Mouse (Mus musculus) liver, adult 2 months (tissue): ENCODE measurements at regions not wholly inside any gene's neighbourhood (a gene's known extent, or its start where the extent isn't known, plus 50 kb on each side); places are given as distances from the start of the nearest gene placed in this dataset.

Source experiments
- DNase-seq: peaks from one replicate; pipeline ENCODE4 v3.0.0-alpha.2; 2011; ENCODE audit warnings: low read depth, low spot score; ENCODE audit errors: extremely low read depth
- H3K27ac ChIP-seq: fragments of 200-500 bp; replicated peaks from 2 replicates; pipeline ENCODE4 v1.5.1; 2012; ENCODE audit warnings: low read depth, mild to moderate bottlenecking, control low read depth, inconsistent platforms, low read length; ENCODE audit not compliant: insufficient read depth
- H3K27me3 ChIP-seq: fragments of 200-500 bp; 2 replicates; pipeline ENCODE4 v1.6.1; 2012; ENCODE audit warnings: mild to moderate bottlenecking, moderate library complexity, low read length, inconsistent platforms; ENCODE audit not compliant: control insufficient read depth, insufficient read depth
- H3K36me3 ChIP-seq: fragments of 200-500 bp; 2 replicates; pipeline ENCODE4 v1.6.1; 2012; ENCODE audit warnings: low read length, inconsistent platforms; ENCODE audit not compliant: control insufficient read depth, insufficient read depth
- H3K4me1 ChIP-seq: fragments of 200-500 bp; 2 replicates; pipeline ENCODE4 v1.6.1; 2011; ENCODE audit warnings: low read length; ENCODE audit not compliant: control insufficient read depth, insufficient read depth
- H3K4me3 ChIP-seq: fragments of 200-500 bp; 2 replicates; pipeline ENCODE4 v1.5.1; 2011; ENCODE audit warnings: low read depth, mild to moderate bottlenecking, control low read depth, low read length, moderate library complexity; ENCODE audit not compliant: insufficient read depth
- H3K79me2 ChIP-seq: fragments of 200-500 bp; 2 replicates; pipeline ENCODE4 v1.6.1; 2012; ENCODE audit warnings: inconsistent platforms, mild to moderate bottlenecking, low read length, moderate library complexity; ENCODE audit not compliant: control insufficient read depth, insufficient read depth
- H3K9ac ChIP-seq: fragments of 200-500 bp; 2 replicates; pipeline ENCODE4 v1.6.1; 2012; ENCODE audit warnings: low read depth, mild to moderate bottlenecking, control low read depth, inconsistent platforms, low read length
- CTCF ChIP-seq: fragments of 200-500 bp; IDR thresholded peaks from 2 replicates; pipeline ENCODE4 v1.5.1; 2011; ENCODE audit warnings: low read depth, low read length, control low read depth
- POLR2A ChIP-seq: fragments of 200-500 bp; IDR thresholded peaks from 2 replicates; pipeline ENCODE4 v1.6.1; 2011; ENCODE audit warnings: low read length, control low read depth; ENCODE audit not compliant: insufficient read depth; ENCODE audit errors: extremely low read depth
- WGBS: fragments of 180-500 bp; shearing (Covaris S2); methylation state at CpG from one replicate; pipeline ENCODE4 v1.1.7; 2018; 5-methylcytosine and 5-hydroxymethylcytosine counted together

DNA sequence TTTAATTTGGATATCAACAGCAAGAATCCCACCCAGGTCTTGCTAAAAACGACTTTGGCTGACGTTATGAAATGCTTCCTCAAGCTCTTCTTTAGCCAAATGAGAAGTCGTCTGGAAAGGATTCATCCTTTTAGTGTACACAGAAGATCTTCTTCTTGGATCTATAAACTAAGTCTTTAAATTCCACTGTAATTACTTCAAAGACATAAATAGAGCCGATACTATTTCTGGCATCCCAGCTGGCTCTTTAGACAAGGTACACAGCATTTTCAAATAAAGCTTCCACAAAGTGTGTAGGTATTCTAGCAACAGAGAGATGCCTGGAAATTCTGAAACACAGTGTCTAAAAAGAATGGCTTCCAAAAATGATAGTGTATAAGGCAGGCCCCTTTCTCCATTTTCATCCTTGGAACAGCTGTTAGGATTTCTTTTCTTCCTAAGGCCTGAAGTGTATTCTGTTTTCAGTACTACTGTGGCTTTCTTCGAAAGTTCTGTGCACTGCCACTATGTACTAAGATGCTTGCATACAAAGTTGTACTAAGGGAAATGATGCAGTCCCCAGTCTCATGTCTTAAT is 371.4 kb downstream of the Inhba start:
- H3K27me3 ChIP-seq: no peaks in the 10 kb centered on the region
- TF ChIP-seq CTCF: no peak
- no peak for TF ChIP-seq POLR2A
- H3K4me1 ChIP-seq: no peaks in the 10 kb centered on the region
- no peak for DNase-seq
- no peak overlapping the region for H3K27ac ChIP-seq
- no peaks in the 10 kb centered on the region for H3K36me3 ChIP-seq
- 83% methylated on average over 5 of the region's 5 CpGs for WGBS
- no peaks in the 10 kb centered on the region for H3K79me2 ChIP-seq
- H3K4me3 ChIP-seq: no peak overlapping the region
- H3K9ac ChIP-seq: no peak overlapping the region

DNA sequence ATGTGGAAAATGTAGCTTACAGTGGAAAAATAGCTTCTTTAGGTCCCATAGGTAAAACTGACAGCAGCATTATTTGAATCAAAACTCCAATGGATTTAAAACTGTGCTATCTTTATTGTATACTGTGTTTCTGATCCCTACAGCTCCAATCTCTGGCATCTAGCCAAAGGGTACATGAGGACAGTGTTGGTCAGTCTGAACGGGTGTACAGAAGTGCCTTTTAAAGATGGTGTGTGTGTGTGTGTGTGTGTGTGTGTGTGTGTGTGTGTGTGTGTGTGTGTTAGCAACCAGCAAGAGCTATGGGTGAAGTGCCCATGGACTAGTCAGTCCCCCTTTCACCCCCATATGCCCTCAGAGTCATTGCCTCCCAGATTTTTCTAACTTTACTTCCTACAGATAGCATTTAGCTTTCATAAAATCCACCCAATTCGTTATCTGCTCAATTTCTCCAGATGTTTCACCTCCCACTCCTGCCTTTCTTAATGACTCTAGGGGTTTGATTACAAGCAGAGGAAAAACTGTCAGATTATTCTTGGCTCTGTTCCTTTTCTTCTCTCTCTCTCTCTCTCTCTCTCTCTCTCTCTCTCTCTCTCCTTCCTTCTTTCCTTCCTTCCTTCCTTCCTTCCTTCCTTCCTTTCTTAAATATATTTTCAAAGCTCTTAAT is 404.8 kb downstream of the Inhba start:
- DNase-seq: peak; percentile 4
- H3K79me2 ChIP-seq: no peaks in the 10 kb centered on the region
- H3K4me3 ChIP-seq: no peak overlapping the region
- WGBS: 22% methylated on average over 2 of the region's 2 CpGs
- H3K9ac ChIP-seq: no peak overlapping the region
- no peak for TF ChIP-seq POLR2A
- TF ChIP-seq CTCF: no peak
- no peak overlapping the region for H3K27ac ChIP-seq
- H3K4me1 ChIP-seq: no peaks in the 10 kb centered on the region
- no peaks in the 10 kb centered on the region for H3K27me3 ChIP-seq
- H3K36me3 ChIP-seq: no peaks in the 10 kb centered on the region

DNA sequence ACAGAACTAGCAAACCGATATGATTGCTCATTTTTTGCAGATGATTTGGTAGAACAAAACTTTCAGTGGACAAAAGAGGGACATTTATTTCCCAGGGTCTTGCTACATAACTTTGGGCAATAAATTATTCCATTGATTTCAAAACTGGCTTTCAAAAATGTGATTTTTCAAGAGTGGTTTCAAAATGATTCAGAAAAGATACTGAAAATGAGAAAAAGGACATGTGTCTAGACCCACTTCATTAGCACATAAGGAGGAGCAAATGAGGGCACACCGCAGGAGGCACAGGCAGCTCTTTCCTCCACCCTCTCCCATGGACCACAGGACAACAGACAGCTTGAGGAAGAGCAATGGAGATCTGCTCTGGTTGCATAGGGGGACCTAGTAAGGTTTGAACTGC is 412.5 kb downstream of the Inhba start:
- H3K9ac ChIP-seq: no peak overlapping the region
- no peaks in the 10 kb centered on the region for H3K27me3 ChIP-seq
- no peak for DNase-seq
- H3K79me2 ChIP-seq: no peaks in the 10 kb centered on the region
- H3K27ac ChIP-seq: no peak overlapping the region
- WGBS: 88% methylated on average over 2 of the region's 2 CpGs
- H3K4me3 ChIP-seq: no peak overlapping the region
- H3K4me1 ChIP-seq: no peaks in the 10 kb centered on the region
- no peaks in the 10 kb centered on the region for H3K36me3 ChIP-seq
- TF ChIP-seq POLR2A: no peak
- TF ChIP-seq CTCF: no peak

DNA sequence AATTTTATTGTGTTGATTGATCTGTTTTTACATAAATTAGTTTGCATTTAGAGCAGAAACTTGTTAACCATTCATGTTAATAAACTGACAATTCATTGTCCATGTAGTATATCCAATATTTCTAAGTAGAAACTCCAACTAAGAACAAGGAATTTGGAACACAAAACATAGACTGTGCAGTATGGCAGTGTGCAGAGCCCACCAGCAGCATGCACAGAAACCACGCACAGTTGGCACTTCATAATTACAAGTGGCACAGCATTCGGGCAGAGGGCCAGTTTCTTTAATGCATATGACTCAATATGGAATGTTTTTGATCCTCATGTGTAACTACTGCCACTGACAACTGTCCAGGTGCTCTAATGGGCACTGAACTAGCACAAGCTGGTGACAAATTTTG is 423.8 kb downstream of the Inhba start:
- 86% methylated on average over 2 of the region's 2 CpGs for WGBS
- no peak for DNase-seq

DNA sequence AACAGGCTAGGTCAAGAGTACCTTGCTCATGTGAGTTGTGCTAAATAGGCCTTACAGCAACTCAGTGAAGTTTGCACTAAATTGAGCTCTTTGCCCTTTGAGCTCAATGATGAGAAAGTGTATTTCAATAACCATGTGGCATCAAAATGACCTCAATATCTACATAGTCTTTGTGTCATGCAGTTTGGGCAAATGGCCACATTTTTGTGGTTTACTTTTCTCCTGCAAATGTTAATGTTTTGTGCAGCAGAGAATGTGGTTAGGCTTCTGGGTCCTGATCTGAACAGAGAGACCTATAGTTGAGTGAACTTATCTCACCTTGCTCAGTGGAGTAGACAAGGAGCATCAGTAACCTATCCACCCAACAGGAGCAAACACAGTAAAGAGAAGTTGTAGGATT is 441.6 kb downstream of the Inhba start:
- Histone ChIP-seq H3K79me2 (no peaks in the 10 kb centered on the region), H3K27me3 (no peaks in the 10 kb centered on the region), H3K27ac (no peak overlapping the region), H3K9ac (no peak overlapping the region), H3K36me3 (no peaks in the 10 kb centered on the region), H3K4me1 (no peaks in the 10 kb centered on the region; the same call in 1 of the 2 replicates), H3K4me3 (no peak overlapping the region)
- peak; percentile 46 for DNase-seq
- no peak for TF ChIP-seq POLR2A
- no peak for TF ChIP-seq CTCF

More for the DNA sequence above, 423.8 kb downstream of the Inhba start:
- no peaks in the 10 kb centered on the region for H3K4me1 ChIP-seq
- no peaks in the 10 kb centered on the region for H3K36me3 ChIP-seq
- no peak overlapping the region for H3K9ac ChIP-seq
- H3K4me3 ChIP-seq: no peak overlapping the region
- H3K27ac ChIP-seq: no peak overlapping the region
- no peak for TF ChIP-seq POLR2A
- no peak for TF ChIP-seq CTCF
- no peaks in the 10 kb centered on the region for H3K79me2 ChIP-seq
- no peaks in the 10 kb centered on the region for H3K27me3 ChIP-seq

DNA sequence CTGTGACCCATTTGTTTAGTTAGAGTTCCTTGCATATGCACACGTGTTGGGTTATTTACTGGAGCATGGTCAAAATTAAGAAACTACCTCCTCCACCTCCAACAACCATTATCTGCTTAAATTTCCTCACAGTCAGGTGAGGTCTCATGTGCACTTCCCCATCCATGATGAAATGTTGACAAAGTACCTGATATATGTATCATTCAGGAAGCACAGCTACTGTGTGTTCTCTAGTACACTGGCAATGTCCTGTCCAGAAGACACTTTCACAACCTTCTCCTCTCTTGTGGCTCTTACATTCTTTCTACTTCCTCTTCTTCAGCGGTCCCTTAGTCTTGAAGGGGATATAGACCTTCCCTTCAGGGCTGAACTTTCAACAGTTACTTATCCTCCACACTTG is 448.1 kb downstream of the Inhba start:
- Histone ChIP-seq H3K27me3 (no peaks in the 10 kb centered on the region), H3K4me3 (no peak overlapping the region), H3K4me1 (peaks cover 4% of the 10 kb centered on the region; the same call in 1 of the 2 replicates), H3K9ac (no peak overlapping the region), H3K36me3 (no peaks in the 10 kb centered on the region), H3K27ac (no peak overlapping the region), H3K79me2 (no peaks in the 10 kb centered on the region)
- no peak for DNase-seq
- TF ChIP-seq POLR2A (no peak), CTCF (no peak)
- 69% methylated on average over 2 of the region's 2 CpGs for WGBS
